Mouse (Mus musculus): ENCODE measurements at regions not wholly inside any gene's neighbourhood (a gene's known extent, or its start where the extent isn't known, plus 50 kb on each side); places are given as distances from the start of the nearest gene placed in this dataset.

- no peak for DNase-seq (ENCODE audit: low read depth, low spot score)
These were observed 558.0 kb downstream of the Ebf1 start for GRCm38 (mm10) chr11:45174811-45175798.

DNA sequence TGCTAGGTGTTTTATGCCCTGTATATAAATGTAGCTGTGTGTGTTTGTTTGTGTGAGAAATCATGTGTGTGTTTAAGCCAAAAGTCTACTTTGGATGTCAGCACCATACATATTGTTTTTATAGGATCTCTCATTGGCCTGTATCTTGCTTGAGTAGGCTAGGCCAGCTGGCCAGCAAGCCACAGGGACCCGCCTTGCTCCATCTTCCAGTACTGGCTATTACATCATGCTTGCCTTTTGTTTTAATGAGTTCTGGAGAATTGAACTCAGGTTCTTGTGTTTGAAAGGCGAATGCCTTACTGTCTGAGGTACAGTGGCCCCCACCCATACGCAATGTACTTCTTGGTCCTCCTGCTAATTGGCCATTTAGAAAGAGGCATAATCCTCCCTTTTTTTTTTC, 559.9 kb downstream of the Ebf1 start:
- DNase-seq (ENCODE audit: low read depth, low spot score), result no peak

GRCm38 (mm10) chr11:45178036-45178435, 560.9 kb downstream of the Ebf1 start:
- DNase-seq (ENCODE audit: low read depth, low spot score), result no peak

DNA sequence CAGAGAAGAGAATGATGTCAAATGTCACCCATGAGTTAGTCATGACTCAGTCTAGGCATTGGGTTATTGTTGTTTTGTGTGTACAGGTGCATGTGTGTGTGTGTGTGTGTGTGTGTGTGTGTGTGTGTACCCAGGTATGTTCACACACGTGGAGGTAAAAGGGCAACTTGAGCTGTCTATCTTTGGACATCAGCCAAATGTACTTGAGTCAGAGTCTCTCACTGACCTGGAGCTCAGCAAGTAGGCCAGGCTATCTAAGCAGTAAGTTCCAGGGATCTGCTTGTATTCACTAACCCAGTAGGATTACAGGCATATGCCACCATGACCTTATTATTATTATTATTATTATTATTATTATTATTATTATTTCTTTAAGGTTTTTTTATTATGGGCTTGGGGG, 561.9 kb downstream of the Ebf1 start:
- DNase-seq (ENCODE audit: low read depth, low spot score), result no peak

DNA sequence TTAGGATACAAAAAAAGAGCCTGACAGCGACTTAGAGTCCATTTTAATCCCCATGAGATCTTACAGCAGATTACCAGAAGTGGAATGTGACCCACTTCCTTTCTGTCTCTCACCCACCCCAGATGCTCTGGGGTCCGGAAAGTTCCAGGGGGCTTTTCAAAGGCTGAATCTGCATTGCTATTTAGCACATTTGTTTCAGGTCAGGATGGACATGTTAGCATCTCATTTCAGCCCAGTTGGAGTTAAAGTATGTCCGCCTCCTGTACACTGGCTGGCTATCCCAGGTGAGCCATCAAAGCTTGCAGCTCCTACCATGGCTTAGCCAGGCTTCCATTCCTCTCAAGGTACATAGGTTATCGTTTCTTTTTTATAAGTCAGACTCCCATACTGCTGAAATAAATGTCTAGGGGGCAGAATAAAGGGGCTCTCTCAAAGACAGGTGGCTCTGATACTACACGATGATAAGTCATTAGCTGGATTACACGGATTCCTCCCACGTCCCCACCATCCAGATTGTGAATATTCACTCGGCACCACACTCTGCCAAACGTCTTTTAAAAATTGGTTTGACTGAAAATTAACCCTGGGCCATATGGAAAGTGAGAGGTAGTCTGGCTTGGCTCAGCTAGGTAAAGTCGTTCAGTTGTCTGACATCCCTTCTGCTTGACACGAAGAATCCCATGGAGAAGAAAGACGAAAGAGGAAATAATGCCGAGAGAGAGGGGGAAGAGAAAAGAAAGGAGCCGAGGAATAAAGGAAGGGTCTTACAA, 573.7 kb downstream of the Ebf1 start:
- DNase-seq (ENCODE audit: low read depth, low spot score), result no peak

DNA sequence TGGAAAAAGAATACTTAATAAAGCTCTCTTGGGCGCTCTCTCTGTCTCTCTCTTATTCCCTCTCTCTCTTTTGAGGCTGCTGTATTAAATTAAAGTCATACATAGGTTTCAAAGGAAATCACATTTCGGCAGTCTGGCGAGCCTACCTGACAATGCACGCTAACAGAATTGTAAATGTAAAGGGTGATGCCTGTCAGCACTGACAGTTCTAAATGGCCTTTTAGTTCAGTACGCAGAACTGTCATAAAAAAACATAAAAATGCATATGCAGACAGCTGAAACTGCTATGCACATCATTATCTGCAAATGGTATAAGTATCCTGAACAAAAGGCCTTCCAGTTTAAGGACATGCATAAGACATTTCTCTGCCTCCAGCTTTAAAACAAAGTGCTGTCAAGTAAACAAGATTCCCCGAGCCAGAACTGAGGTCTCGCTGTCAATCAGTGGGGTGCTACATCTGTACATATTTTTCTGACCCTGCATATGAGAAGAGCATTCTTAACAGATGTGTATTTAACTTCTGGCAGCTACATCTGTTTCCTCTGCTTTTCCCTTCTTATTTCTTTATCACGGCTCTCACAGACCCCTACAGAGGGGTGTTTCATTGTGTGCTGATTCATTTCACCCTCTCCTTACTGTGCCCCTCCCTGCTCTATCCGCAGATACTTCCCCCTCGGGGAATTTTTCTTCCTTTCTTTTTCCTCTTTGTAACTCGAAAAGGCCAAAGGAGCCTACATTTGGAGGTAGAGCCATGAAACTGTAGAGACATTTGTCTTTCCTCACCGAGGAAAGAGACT, 574.5 kb downstream of the Ebf1 start:
- no peak for DNase-seq (ENCODE audit: low read depth, low spot score)

DNA sequence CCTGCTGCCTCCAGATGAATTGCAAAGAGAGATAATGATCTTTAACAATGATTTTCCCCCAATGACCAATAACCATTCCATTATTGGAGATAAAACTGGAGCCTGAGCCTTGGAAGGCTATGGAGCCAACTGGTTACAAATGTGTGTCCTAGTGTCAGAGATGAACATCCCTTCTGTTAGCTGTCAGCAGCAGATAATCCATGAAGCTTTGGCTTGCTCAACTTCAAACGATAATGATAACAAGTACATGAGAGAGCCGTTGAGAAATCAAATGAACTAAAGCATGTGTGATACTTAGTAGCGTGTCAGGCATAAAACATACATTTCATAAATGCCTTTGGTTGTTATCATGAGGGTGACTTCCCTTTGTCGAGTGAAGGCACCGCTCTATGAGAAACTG, 576.2 kb downstream of the Ebf1 start:
- no peak for DNase-seq (ENCODE audit: low read depth, low spot score)

DNA sequence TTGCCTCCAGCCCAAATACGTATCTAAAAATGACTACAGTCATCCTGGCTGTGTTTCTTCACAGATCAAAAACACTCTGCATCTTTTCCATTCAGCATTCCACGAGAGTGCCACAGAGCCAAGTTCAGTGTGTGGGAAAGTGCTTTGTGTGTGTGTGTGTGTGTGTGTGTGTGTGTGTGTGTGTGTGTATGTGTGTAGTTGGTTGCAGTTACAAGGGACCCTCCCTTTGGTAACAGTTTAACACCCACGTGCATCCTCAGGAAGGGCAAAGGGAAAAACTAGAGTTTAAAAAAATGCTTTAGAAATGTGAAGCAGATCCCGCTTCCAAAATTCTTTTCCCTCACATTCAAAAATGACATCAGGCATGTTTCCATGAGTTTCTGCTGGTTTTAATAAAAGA, 582.4 kb downstream of the Ebf1 start:
- DNase-seq (ENCODE audit: low read depth, low spot score), result no peak

- DNase-seq (ENCODE audit: low read depth, low spot score), result no peak
These were observed 583.7 kb downstream of the Ebf1 start for GRCm38 (mm10) chr11:45200714-45201405.

DNA sequence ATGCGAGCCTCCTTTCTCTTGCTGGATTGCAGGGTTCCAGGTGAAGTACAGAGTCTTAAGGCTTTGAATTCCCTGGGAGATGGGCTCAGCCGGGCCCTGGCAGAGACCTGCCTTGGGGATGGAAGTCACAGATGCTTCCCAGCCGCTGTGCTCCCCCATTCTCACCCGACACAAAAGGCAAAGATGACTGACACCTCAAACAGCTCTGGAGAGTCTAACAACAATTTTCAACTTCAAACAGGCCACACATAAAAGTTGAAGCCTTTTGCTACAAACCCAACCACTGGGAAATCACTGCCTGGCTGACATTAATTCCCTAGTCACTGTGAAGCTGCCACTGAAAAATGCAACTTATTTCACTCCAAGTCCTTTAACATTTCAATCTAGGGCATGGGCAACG, 586.3 kb downstream of the Ebf1 start:
- no peak for DNase-seq (ENCODE audit: low read depth, low spot score)

GRCm38 (mm10) chr11:45206611-45207525, 589.8 kb downstream of the Ebf1 start:
- no peak for DNase-seq (ENCODE audit: low read depth, low spot score)

- no peak for DNase-seq (ENCODE audit: low read depth, low spot score)
These were observed 597.0 kb downstream of the Ebf1 start for GRCm38 (mm10) chr11:45214096-45214495.

DNA sequence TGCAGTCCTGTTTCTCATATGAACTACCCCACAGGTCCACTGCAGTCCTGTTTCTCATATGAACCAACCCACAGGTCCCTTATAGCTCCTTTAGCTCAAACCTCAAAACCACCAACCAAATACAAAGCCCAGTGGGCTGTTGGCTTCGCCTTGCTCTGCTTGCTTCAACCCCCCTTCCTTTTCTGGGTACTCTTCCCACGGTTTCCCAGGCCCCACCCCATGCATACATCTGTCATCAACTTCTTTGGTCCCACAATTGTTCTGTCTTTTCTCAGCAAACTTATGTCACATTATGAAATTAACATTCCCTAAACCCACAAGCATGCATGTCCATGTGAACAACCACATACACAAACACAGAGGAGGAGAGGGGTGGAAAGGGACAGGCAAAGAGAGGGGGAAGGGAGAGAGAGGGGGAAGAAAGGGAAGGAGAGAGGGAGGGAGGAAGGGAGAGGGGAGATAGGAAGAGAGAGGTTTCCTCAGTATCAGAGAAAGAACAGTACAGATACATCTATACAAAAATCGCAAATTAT, 599.9 kb downstream of the Ebf1 start:
- DNase-seq (ENCODE audit: low read depth, low spot score), result no peak

DNA sequence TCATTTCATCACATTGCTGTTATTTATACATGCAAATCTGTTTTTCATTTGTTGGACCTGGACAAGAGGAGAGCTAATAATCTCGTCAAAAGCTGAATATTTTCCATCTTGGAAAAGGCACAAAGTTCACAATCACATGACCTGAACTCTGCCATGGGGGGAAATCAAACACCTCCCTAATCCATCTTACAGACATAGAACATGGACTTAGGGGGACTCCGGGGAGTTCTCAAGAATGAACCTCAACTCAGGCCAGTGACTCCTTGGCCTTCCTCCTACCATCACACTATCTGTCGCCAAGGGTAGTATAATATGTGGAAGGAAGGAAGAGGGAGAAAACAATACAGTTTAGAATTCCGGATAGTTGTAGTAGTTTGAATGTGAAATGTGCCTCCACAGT, 602.1 kb downstream of the Ebf1 start:
- DNase-seq (ENCODE audit: low read depth, low spot score), result no peak

DNA sequence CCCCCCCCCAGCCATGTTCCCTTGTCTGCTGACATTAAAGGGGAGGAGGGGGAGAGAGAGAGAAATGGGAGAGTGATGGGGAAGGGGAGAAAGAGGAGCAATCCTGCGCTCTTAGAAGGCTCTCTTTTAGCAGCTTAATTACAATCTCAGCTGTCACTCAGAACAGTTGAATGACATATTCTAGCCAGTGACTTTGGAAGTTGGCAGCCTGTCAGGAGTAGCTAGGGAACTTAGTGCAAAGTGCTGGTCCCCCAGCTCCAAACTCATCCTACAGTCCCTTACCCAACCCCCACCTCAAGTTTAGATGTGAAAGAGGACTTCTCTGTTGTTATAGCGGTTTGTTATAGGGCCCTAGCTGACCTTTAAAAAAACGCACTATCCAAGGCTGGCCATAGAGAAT, 604.9 kb downstream of the Ebf1 start:
- DNase-seq (ENCODE audit: low read depth, low spot score), result no peak

DNA sequence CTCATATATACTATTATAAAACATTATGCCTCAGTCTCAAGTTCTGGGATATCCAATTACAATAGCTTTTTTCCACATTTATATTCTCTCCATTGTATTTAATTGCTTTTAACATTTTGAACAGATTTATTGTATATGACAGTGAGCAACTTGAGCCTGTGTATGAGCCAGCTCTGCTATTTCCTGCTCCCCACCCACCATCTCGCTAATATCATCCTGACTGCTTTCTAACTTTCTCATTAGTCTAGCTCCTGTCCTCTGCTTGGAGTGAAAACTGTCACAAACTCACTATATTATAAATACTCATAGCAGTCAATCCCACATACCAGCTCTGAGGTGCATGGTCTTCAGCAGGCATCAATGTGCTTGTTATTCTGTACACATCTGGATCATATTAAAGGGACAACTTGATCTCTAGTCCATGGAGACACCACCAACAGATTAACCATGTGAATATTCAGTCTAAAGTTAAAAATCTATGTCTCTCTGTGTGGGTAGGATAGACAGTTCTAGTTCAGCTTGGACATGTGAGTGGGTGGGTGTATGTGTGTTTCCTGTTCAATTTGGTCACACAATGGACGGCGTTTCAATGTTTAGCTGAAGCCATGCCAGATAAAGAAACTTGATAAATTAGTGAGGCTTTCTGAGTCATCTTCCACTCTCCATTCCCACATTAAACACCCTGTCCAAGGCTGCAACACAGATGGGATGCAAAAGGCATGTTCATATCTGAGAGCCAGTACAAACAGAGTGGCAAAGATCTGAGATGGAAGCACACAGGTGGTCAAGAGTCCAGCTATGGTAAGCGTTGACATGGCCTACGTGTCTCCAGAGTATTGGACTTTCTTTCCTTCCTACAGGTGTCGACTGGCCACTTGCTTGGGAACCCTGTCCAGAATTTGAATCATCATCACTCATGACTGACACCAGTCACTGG, 616.1 kb upstream of the Clint1 start:
- no peak for DNase-seq (ENCODE audit: low read depth, low spot score)

- DNase-seq (ENCODE audit: low read depth, low spot score), result no peak
These were observed 614.8 kb upstream of the Clint1 start for GRCm38 (mm10) chr11:45237056-45237455.

- DNase-seq (ENCODE audit: low read depth, low spot score), result no peak
These were observed 612.8 kb upstream of the Clint1 start for GRCm38 (mm10) chr11:45239044-45239443.

DNA sequence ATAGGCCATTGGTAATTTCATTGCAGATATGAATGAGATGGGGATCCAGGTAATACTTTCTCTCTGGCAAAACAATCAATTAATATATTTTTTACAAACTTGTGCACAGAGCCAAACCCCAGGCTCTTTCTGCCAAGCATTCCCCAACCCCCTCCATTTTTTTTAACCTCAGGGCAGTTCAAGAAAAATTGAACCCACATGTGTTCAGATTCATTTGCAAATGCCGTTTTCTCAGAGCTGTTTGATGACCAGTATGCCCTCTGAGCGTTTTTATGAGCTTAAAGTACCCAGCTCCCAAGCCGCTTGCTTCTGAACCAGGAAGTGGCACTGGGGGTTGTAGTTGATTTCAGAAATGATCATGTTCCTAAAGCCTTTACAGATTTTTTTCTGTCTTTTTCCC, 611.4 kb upstream of the Clint1 start:
- no peak for DNase-seq (ENCODE audit: low read depth, low spot score)

All from WW6 (cell line).